Mouse (Mus musculus): ENCODE data around the gene Cstad.

DNA sequence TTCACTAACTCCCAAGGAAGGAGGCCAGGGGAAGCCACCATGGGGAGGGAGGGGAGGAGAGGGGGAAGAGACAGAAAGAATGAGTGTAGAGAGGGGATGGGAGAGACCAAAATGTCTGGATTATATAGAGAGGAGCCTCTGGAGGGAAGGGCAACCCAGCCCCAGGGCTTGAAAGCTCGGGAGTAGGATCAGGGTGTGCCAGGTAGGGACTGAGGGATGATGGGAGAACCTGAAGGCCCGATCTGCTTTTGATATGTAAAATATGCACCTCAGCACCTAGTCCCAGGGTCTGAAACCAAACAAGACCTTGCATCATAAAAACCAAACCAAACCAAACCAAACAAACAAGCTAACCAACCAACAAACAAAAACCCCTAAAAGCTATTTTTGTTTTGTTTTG, 16.8 kb upstream of the Cstad start:
- TF ChIP-seq HCFC1 (IDR thresholded peaks at IDR 0.05; ENCODE audit: borderline replicate concordance, insufficient read depth, low read length), result no peak
- TF ChIP-seq ZC3H11A (IDR thresholded peaks at IDR 0.05; ENCODE audit: borderline replicate concordance, low read depth, low read length), result no peak
- TF ChIP-seq MAFK (IDR thresholded peaks at IDR 0.05; ENCODE audit: insufficient read depth, low read depth, low read length), result no peak
- no peak for TF ChIP-seq CHD2 (IDR thresholded peaks at IDR 0.05; ENCODE audit: low read depth, low read length)

All from ES-E14 (cell line).